Mouse (Mus musculus) forebrain, postnatal 0 days (tissue): ENCODE results near the gene Gm9833. TPM values are rescaled to one million over a fixed set of nuclear protein-coding genes. Genes with fewer than 3 reads are reported as not detected.
"Not testable (repeated sequence)": the region's sequence is repeated elsewhere in the genome, so short reads cannot be mapped to it uniquely, and the experiment has no call there.

ENCODE experiments used
- ATAC-seq: fragments of 200-750 bp; cut with Nextera tagmentation; 2 replicates; pipeline ENCODE4 v1.8.0; 2017; ENCODE audit warnings: mild to moderate bottlenecking, moderate library complexity
- DNase-seq: peaks from one replicate; pipeline ENCODE4 v3.0.0-alpha.2; 2015
- H3K27ac ChIP-seq: fragments of 300-500 bp; sonication (generic); 2 replicates; pipeline ENCODE4 v1.5.1; 2014; ENCODE audit warnings: low read depth, mild to moderate bottlenecking, antibody characterized with exemption, low read length, moderate library complexity, mixed read lengths
- H3K27me3 ChIP-seq: fragments of 300-500 bp; sonication (generic); 2 replicates; pipeline ENCODE4 v1.6.1; 2014; ENCODE audit warnings: mild to moderate bottlenecking, low read length, mixed read lengths; ENCODE audit not compliant: insufficient read depth
- H3K36me3 ChIP-seq: fragments of 300-500 bp; sonication (generic); 2 replicates; pipeline ENCODE4 v1.6.1; 2014; ENCODE audit warnings: mild to moderate bottlenecking, moderate library complexity; ENCODE audit not compliant: insufficient read depth
- H3K4me1 ChIP-seq: fragments of 300-500 bp; sonication (generic); 2 replicates; pipeline ENCODE4 v1.6.1; 2014; ENCODE audit warnings: antibody characterized with exemption; ENCODE audit not compliant: insufficient read depth
- H3K4me2 ChIP-seq: fragments of 300-500 bp; sonication (generic); 2 replicates; pipeline ENCODE4 v1.6.1; 2014; ENCODE audit warnings: low read depth, mild to moderate bottlenecking, moderate library complexity
- H3K4me3 ChIP-seq: fragments of 300-500 bp; sonication (generic); 2 replicates; pipeline ENCODE4 v1.5.1; 2014; ENCODE audit warnings: low read depth, low read length, mixed read lengths
- H3K9ac ChIP-seq: fragments of 300-500 bp; sonication (generic); 2 replicates; pipeline ENCODE4 v1.6.1; 2014; ENCODE audit warnings: mild to moderate bottlenecking
- H3K9me3 ChIP-seq: fragments of 300-500 bp; sonication (generic); 2 replicates; pipeline ENCODE4 v1.6.1; 2016; ENCODE audit warnings: low read length
- CTCF ChIP-seq: sonication (generic); IDR thresholded peaks from 2 replicates; pipeline ENCODE4 v1.5.1; 2016; ENCODE audit warnings: antibody characterized with exemption, control low read depth, low read depth
- WGBS: fragments of 180-500 bp; shearing (Covaris S2); extraction: QIAGEN DNeasy Blood & Tissue Kit; methylation state at CpG from one replicate; pipeline ENCODE4 v1.1.7; 2014; 5-methylcytosine and 5-hydroxymethylcytosine counted together
- polyA plus RNA-seq: library from polyadenylated mRNA; unstranded; fragments of >200 nt; fragmentation: Nextera tagmentation; extraction: Ambion mirVana; gene quantifications from 2 replicates; pipeline ENCODE4 v1.2.1, GENCODE M21; 2015
- total RNA-seq: library from RNA; depleted of rRNA; stranded (reverse); fragments of >200 nt; gene quantifications from 2 replicates; pipeline ENCODE4 v1.2.3, GENCODE M21; 2014; rRNA removed

The Gm9833 gene
- total RNA-seq = 11.3 and 12.2 TPM in 2 replicates
- polyA plus RNA-seq = 4.8 and 5.7 TPM in 2 replicates

DNA sequence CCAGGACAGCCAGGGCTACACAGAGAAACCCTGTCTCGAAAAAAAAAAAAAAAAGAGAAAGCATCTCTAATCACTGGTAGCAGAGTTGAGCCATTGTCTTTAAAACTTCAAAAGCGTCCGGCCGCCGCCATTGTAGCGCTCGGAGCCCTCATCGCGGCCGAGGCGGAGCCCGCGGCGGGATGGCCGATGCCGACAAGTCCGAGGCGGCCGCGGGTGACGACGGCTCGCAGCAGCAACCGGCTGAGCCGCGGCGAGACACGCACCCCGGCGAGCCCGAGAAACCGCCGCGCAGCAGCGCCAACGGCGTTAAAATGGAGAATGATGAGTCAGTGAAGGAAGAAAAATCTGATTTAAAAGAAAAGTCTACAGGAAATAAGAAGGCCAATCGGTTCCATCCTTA lies at the start of gene Gm9833:
Gene Gm9833, plus strand, starts transcription at position 117 of the 400 bp plus-strand sequence.
- H3K9me3 ChIP-seq, H3K36me3 ChIP-seq, H3K27ac ChIP-seq, H3K9ac ChIP-seq, H3K4me1 ChIP-seq, H3K27me3 ChIP-seq, DNase-seq: not testable (repeated sequence)
- ATAC-seq = 0 out of 2 replicates have a peak, but pooled peaks have one; percentile 23
- H3K4me3 ChIP-seq = 0 out of 2 replicates have a peak within 1 kb of the TSS, but pooled peaks have one; percentile 22
- peak within 1 kb of the TSS; percentile 35 for H3K4me2 ChIP-seq
- 32% methylated on average over 32 of the region's 38 CpGs for WGBS

DNA sequence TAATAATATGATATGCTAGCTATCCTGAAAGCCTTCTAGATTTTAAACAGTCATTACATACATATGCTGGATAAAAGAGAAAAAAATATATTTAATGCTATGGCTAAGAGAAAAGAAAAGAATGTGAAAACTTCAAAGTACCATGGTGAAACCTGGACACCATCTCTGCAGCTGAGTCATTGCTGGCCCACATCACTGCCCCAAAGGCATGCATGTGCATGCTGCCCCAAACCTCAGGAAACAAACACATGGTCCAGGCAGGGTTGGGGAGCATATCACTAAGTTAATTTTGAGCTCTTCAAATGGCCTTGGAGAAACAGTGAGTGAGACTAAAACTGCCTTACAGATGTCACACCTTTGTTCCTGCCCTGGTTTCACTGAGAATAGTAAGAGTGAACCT lies 17.8 kb upstream of the Gm9833 start:
- no peaks in the 10 kb centered on the region for H3K9me3 ChIP-seq
- H3K4me2 ChIP-seq = no peak overlapping the region
- no peaks in the 10 kb centered on the region for H3K4me1 ChIP-seq
- ATAC-seq (no peak), DNase-seq (no peak)
- no peaks in the 10 kb centered on the region for H3K36me3 ChIP-seq
- no peak overlapping the region for H3K4me3 ChIP-seq
- H3K27ac ChIP-seq = no peak overlapping the region
- no peak for TF ChIP-seq CTCF
- no peak overlapping the region for H3K9ac ChIP-seq
- no peaks in the 10 kb centered on the region for H3K27me3 ChIP-seq

DNA sequence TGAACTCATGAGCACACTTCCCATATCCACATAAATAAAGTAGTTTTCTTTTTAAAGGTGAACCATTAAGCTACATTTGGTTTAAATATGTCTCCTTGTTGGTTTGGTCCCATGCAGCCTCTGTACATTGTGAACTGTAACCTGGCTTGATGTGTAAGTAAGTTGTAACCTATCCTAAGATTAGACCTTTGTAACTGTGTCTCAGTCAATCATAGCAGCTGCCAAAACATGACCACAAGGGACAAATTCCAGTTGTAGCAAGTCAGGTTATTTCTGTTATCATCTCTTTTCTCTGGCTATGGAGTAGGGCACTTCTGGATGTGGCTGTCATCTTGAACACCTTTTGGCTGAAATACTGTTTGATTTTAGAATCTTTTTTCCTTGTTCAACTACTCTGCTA lies 12.1 kb upstream of the Gm9833 start:
- no peak overlapping the region for H3K4me2 ChIP-seq
- ATAC-seq = no peak
- H3K36me3 ChIP-seq = no peaks in the 10 kb centered on the region
- H3K4me3 ChIP-seq = no peak overlapping the region
- no peak overlapping the region for H3K9ac ChIP-seq
- H3K27me3 ChIP-seq = no peaks in the 10 kb centered on the region
- DNase-seq = no peak
- H3K4me1 ChIP-seq = no peaks in the 10 kb centered on the region
- no peaks in the 10 kb centered on the region for H3K9me3 ChIP-seq
- no peak overlapping the region for H3K27ac ChIP-seq
- no peak for TF ChIP-seq CTCF

DNA sequence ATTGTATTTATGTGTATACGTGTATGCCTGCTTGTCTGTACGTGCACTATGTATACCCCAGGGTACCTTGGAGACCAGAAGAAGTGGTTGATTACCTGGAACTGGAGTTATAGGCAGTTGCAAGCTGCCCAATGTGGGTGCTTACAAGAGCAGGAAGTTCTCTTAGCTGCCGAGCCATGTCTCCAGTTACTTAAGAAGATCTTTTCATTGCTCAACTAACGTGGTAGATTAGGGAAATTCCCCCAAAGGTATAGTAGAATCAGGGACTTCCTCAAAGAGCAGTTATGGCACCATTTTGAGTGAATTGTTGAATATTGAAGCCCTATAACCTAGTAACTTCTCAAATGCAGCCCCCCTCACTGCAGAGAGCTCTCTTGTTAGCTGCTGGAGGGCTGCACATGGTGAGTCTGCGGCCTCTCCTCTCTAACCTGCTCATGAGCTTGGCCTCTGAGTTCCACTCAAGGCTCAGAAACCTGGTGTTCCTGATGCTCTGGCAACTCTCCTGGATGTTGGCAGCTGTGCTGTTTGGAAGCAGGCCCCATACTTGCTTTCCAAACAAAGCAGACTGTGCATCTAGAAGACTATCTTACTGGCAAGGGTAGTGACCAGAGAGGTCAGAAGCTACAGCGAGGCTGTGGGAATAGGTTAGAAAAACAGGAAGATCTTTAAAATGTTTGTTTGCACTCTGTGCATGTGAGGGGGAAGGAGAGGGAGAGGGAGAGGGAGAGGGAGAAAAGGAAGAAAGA lies 10.6 kb upstream of the Gm9833 start:
- H3K4me1 ChIP-seq = peaks cover 3% of the 10 kb centered on the region; the same call in 1 of the 2 replicates
- ATAC-seq (no peak), DNase-seq (no peak)
- no peaks in the 10 kb centered on the region for H3K36me3 ChIP-seq
- no peaks in the 10 kb centered on the region for H3K27me3 ChIP-seq
- no peak for TF ChIP-seq CTCF
- H3K4me3 ChIP-seq = no peak overlapping the region
- 85% methylated on average over 6 of the region's 6 CpGs for WGBS
- no peak overlapping the region for H3K4me2 ChIP-seq
- H3K27ac ChIP-seq = no peak overlapping the region
- no peaks in the 10 kb centered on the region for H3K9me3 ChIP-seq
- H3K9ac ChIP-seq = no peak overlapping the region

DNA sequence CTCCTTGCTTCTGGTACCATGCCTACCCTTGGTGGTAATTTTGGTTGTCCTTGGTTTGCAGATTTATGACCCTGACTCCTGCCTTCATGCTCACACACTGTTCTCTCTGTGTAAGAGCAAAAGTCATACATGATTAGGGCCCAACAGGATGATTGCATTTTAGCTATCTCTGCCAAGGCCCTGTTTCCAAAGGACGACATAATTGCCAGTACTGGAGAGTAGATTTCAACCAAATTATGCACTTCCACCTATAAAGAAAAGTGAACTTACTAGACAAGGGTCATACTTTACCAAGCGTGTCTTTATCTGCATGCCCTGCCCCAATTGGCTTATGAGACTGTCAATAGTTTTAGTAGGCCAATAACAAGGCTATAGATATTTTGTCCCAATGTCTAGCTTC lies 9.8 kb upstream of the Gm9833 start:
- Histone ChIP-seq H3K27ac (no peak overlapping the region), H3K4me1 (peaks cover 3% of the 10 kb centered on the region; the same call in 1 of the 2 replicates), H3K4me2 (no peak overlapping the region), H3K36me3 (no peaks in the 10 kb centered on the region), H3K27me3 (no peaks in the 10 kb centered on the region), H3K4me3 (no peak overlapping the region), H3K9me3 (no peaks in the 10 kb centered on the region), H3K9ac (no peak overlapping the region)
- ATAC-seq (no peak), DNase-seq (no peak)
- TF ChIP-seq CTCF = no peak
- 90% methylated on average over 2 of the region's 2 CpGs for WGBS

DNA sequence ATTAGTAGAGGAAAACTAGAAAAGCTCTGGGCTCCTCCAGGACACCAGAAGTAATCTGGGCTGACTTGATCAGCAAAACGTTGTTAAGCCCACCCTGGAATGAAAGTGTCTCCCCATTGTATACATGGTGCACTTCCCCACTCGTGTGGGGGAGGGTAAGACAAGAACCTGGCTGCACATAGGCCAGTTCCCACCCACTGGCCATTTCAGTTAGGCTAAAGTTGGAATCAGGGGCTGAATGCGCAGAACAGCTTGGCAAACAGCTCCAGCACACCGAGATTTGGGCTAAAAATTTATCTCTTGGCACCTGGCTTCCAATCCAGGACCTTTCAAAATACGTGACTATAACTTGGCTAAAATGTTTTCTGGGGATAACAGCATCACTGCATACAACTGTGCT lies 6.6 kb upstream of the Gm9833 start:
- Histone ChIP-seq H3K9ac (no peak overlapping the region), H3K4me3 (no peak overlapping the region), H3K9me3 (no peaks in the 10 kb centered on the region), H3K36me3 (no peaks in the 10 kb centered on the region), H3K27ac (no peak overlapping the region), H3K27me3 (no peaks in the 10 kb centered on the region), H3K4me2 (no peak overlapping the region), H3K4me1 (peaks cover 3% of the 10 kb centered on the region; the same call in 1 of the 2 replicates)
- no peak for ATAC-seq
- TF ChIP-seq CTCF = no peak
- no peak for DNase-seq
- 65% methylated on average over 5 of the region's 5 CpGs for WGBS

DNA sequence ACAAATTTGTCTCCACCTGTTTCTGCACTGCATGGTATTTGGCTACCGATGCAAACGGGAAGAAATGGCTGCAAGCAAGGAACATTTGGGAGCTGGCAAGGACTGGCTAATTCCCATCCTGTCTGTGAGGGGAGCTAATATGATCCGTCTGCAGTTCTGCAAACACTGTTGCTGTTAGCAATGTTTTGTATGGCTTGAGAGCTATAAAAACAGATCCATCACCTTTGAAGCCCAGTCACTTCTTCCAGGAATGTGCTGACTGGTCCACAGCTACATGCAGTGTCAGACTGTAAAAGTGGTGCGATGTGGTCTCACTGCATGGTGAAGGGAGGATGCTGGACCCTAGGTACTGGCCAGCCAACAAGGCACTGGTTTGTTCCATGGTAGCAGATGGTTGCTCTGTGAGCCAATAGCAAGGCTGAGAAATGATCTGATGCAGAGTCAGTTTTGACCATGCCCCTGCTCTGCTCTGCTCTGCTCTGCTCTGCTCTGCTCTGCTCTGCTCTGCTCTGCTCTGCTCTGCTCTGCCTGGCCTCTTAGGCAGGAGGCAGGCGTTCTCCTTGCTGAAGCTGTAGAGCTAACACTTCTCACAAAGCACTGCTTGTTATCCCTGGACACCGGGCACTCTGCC lies 5.9 kb upstream of the Gm9833 start:
- peak; percentile 62 for DNase-seq
- Histone ChIP-seq H3K9me3 (no peaks in the 10 kb centered on the region), H3K4me2 (no peak overlapping the region), H3K9ac (no peak overlapping the region), H3K4me3 (no peak overlapping the region), H3K36me3 (no peaks in the 10 kb centered on the region), H3K27ac (peak overlapping the region; percentile 11; the same call in 1 of the 2 replicates), H3K27me3 (no peaks in the 10 kb centered on the region), H3K4me1 (peaks cover 3% of the 10 kb centered on the region; the same call in 1 of the 2 replicates)
- WGBS = 43% methylated on average over 6 of the region's 6 CpGs
- TF ChIP-seq CTCF = no peak
- ATAC-seq = peak; percentile 85
